Mouse (Mus musculus) embryo, embryonic 10.5 days (tissue): ENCODE measurements around the gene Plin2.
"Not testable (repeated sequence)": the region's sequence is repeated elsewhere in the genome, so short reads cannot be mapped to it uniquely, and the experiment has no call there.

ENCODE experiments used
- DNase-seq: peaks from one replicate; pipeline ENCODE4 v3.0.0-alpha.2; 2015; ENCODE audit warnings: low spot score

Gene Plin2

DNA sequence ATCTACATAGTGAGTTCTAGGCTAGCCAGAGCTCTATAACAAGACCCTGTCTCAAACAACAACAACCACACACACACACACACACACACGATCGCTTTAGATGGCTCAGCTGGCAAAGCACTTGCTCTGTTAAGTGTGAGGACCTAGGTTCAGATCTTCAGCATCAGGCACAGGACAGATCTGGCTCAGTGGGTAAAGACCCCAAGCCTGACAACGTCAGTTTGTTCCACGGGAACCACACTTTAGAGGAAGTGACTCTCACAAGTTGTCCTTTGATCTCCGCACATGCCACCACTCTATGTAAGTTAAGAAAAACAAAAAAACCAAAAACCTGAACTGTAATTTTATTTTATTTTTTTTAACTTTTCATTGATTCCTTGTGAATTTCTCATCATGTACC is 13.4 kb upstream of the Plin2 start:
- no peak for DNase-seq

DNA sequence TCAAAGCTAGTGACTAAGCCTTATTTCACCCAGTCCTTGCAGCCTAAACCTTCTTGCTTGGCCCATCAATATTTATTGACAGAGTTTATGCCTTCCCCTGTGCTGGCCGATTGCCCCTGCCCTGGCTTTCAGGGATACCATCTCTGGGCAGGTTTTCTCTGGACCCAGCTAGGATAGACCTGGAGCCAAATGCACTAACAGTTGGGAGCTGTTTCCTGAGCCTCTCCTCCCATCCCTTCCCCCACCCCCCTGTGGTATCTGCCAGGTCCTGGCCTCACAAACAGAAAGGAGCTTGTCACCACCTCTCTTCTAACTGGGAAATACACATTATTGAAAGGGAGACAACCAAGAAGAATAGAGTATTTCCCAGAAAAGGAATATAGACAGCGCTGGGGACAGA is 12.0 kb upstream of the Plin2 start:
- DNase-seq = no peak

DNA sequence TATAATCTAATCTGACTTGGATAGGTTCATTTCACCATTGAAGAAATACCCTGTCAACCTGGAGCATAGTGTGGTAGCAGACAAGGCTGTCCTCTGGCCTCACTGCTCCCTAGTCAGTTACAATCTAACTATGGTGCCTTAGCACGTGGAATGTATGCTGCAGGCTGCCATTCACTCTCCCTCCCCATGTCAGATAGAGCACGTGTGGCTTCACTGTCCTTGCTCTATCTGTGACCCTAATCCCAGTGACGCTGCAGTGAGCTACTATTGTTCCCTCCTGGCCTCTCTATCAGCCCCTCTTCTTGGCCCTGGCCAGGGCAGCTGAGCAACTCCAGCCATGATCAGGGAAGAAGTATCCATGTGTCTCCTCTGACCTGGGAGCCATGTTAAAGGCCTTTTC is 11.6 kb upstream of the Plin2 start:
- DNase-seq = no peak

GRCm38 (mm10) chr4:86679686-86680085 is 9.8 kb upstream of the Plin2 start:
- DNase-seq = no peak

GRCm38 (mm10) chr4:86676756-86677155 is 6.9 kb upstream of the Plin2 start:
- no peak for DNase-seq

GRCm38 (mm10) chr4:86674739-86675138 is 4.9 kb upstream of the Plin2 start:
- not testable (repeated sequence) for DNase-seq

DNA sequence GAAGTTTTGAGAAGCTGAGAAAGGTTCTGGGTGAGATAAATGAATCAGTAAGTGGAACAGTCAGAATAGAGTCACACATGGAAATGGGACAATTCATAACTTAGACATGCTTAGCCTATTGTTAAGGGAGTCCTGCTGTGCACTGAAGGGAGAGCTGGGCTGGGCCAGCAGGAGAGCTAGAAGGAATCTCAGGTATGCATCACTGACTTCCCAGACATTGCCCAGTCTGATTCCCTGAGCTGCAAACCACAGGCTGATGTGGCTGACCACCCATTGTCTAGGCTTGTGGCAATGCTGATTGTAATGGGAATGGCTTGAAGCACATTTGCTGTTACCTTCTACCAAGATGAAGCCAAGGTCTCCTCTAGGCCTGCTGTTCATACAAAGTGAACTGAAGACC is 4.3 kb upstream of the Plin2 start:
- not testable (repeated sequence) for DNase-seq

DNA sequence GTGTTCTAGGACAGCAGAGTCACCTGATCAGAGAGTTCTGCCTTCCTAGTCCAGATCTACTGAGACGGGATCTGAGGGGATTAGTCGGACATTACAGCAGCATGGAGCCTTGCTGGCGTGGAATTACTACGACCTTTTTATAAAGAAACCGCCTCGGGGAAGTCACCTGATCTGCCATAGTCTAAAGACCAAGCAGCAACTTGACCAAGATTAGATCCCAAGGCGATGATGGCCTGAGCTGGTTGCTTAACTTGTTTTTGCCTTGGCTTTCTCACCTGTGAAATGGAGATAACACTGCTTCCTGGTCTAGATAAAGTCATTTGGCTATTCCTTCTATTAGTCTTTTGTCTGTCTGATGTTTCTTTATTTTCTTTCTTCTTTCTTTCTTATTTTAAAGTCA is 2.6 kb upstream of the Plin2 start:
- DNase-seq = no peak

- peak; percentile 55 for DNase-seq
Measured at GRCm38 (mm10) chr4:86671803-86672202, 1.9 kb upstream of the Plin2 start.

- DNase-seq = no peak
Measured at GRCm38 (mm10) chr4:86670582-86671306, 884 bp upstream of the Plin2 start.

- peak; percentile 30 for DNase-seq
Measured at GRCm38 (mm10) chr4:86669241-86669753, 563 bp downstream of the Plin2 start.

- DNase-seq = no peak
Measured at GRCm38 (mm10) chr4:86668290-86669000, 1.4 kb downstream of the Plin2 start.

- no peak for DNase-seq
Measured at GRCm38 (mm10) chr4:86665596-86665995, 4.3 kb downstream of the Plin2 start.

DNA sequence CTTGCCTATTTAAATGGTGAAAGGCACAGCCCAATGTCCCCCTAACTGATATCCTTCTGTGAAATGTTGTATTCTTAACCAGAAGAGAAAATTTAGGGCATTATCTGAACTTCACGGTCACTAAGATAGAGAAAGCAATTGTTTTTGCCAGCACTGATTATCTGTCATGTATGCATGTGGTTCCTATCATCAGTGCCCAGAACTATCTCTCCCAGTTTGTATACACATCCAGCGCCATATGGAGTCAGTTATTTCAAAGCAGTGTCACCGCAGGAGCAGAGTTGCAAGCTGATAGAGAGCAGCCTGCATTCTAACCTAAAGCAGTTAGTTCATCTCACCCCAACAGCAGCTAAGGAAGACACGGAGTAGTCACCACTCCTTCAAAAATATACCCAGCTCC is 5.9 kb downstream of the Plin2 start:
- peak; percentile 31 for DNase-seq

DNA sequence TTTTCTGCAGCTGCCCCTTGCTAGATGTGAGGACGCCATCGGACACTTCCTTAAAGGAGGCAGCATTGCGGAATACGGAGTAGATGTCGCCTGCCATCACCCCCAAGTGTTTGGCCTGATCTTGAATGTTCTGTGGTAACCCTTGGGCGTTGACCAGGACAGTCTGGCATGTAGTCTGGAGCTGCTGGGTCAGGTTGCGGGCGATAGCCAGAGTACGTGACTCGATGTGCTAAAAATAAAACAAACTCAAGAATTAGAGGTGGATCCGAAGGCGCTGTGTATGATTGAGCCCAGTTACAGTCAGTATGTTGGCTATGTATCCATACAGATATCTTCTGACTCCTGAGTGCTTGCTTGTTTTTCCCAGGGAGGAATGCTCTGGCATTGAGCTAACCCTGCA is 12.7 kb downstream of the Plin2 start:
- DNase-seq = no peak

- DNase-seq = not testable (repeated sequence)
Measured at GRCm38 (mm10) chr4:86656410-86656809, 13.4 kb downstream of the Plin2 start.

DNA sequence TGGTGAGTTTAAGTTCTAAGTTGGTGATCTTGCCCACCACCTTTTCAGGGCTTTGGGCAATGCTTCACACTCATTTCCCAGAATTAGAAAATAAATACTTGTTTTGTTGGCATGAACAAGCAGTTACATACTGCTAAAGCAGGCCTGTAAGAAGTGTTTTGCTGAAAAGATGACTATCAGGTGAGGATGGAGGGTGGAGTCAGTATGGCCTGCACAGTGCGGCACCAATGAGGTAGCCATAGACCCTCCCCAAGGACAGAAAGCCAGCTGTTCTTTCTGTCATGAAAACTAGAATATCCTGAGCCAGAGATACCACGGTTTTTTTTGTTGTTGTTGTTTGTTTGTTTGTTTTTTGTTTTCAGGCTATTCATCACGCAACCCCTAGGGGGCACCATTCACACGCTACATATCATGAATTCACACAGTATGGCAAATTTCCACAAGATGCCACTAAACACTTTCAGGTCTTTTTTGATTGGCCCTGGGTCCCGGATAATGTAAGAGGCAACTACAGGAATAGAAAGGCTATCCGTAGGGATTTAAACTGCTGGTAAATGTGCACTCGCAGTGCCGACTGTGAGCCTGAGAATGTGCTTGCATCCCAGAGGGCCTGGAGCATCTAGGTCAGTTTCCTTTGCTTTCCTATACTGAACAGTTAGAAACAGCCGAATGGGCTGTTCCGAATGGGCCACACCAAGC is 18.0 kb downstream of the Plin2 start:
- DNase-seq = peak; percentile 36

DNA sequence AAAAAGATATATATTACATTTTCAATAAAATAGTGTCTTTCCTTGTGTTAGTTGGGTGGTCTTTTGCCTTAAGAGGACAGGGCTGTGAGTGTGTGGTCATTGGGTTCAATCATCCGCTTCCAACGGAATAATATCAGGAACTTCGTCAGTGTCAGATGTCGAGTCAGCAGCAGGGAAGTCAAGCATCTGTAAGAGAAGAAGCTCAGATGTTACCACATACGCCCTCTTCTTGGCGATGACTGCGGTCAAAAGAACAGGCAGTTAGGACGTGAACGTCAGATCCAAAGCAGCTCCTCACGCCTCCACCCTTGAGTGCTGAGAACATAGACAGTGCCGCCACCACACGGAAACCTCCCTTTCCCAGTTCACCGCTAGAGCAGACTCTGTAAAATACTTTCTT is 21.5 kb downstream of the Plin2 start:
- DNase-seq = not testable (repeated sequence)

DNA sequence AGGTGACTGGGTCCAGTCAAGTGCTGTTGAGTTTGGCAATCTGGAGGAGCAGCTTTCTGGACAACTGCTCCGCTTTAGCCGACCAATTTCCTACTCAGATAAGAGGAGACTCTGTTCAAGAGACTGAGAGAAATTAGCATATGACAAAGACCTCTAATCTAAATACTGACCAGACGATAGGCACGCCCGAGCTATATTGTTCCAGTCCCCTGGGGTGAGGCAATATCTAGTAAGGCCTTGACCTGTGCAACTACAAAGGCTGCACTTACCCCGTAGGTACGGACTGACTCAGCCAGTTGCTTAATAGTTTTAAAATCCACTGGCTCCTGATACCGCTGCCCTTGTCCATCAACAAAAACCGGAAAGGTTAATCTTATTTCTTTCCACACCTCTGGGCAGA is 32.3 kb downstream of the Plin2 start:
- not testable (repeated sequence) for DNase-seq

GRCm38 (mm10) chr4:86634873-86635272 is 35.0 kb downstream of the Plin2 start:
- DNase-seq = not testable (repeated sequence)

- DNase-seq = not testable (repeated sequence)
Measured at GRCm38 (mm10) chr4:86634312-86634711, 35.5 kb downstream of the Plin2 start.

DNA sequence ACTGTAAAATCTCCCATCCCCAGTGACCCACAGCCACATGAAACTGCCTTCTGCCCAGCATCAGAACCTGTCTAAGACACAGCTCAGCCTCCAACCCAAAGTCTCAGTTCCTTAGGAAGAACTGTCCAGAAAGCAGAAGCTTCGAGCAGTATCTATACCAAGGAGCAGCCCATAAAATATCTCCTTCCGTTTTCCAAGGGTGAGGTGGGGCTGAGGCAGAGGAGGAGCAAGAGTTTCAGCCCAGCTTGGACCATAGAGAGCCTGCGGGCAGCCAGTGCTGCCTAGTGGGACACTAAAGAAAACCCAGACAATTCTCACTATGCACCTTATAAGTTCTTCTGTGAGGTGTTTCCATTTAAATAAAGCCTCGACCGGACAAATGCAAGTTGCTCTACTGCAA is 37.3 kb downstream of the Plin2 start:
- not testable (repeated sequence) for DNase-seq

GRCm38 (mm10) chr4:86631831-86632230 is 38.0 kb downstream of the Plin2 start:
- peak; percentile 69 for DNase-seq
